Mouse (Mus musculus): ENCODE data around the gene Cyp27b1. TPM values are rescaled to one million over a fixed set of nuclear protein-coding genes. Genes with fewer than 3 reads are reported as not detected.

Cyp27b1 gene
- polyA plus RNA-seq, 2 experiments = 0.07 TPM; not detected in 1

- 4% methylated on average over 56 of the region's 56 CpGs for WGBS (ENCODE audit: insufficient replicate concordance)
- ATAC-seq (ENCODE audit: insufficient read depth) (peak; percentile 89), DNase-seq (ENCODE audit: low read depth in 3 of 3, low spot score in 3 of 3) (peak; percentile 80 to 84 (median 81))
- no peaks in the 10 kb centered on the region for H3K9me3 ChIP-seq (ENCODE audit: control insufficient read depth, low read length)
- H3K4me1 ChIP-seq (replicated peaks; ENCODE audit: control insufficient read depth in 2 of 2, insufficient read depth in 2 of 2, low read length in 1 of 2) = 0 out of 4 replicates have a peak, but pooled peaks cover 0 to 2% of the 10 kb centered on the region in 2 experiments
- TF ChIP-seq EP300 (IDR thresholded peaks at IDR 0.05; ENCODE audit: low read depth) = no peak; the same call in 1 of the 2 replicates
- TF ChIP-seq CTCF (IDR thresholded peaks at IDR 0.05; ENCODE audit: low read depth) = peak; percentile 97
- H3K27ac ChIP-seq = no peak within 1 kb of the TSS; the same call in 1 of the 2 replicates
- no peaks in the 10 kb centered on the region for H3K27me3 ChIP-seq (ENCODE audit: control insufficient read depth, insufficient read depth, low read length)
- peaks cover 9% of the 10 kb centered on the region for H3K36me3 ChIP-seq (replicated peaks; ENCODE audit: control insufficient read depth, insufficient read depth, low read depth)
- H3K9ac ChIP-seq (replicated peaks) = peak within 1 kb of the TSS; percentile 83
- H3K4me2 ChIP-seq (ENCODE audit: low read depth) = peak within 1 kb of the TSS; percentile 90
- peak within 1 kb of the TSS; percentile 66 to 87 for H3K4me3 ChIP-seq (ENCODE audit: insufficient read depth in 1 of 2, low read depth in 2 of 2, low read length in 2 of 2)
Observed at GRCm38 (mm10) chr10:127030336-127031296, 17.4 kb upstream of the Cyp27b1 start, which contains the start of gene Tsfm. Gene Tsfm (minus strand): TSS chr10:127030840.

- Histone ChIP-seq H3K27me3 (ENCODE audit: control insufficient read depth, insufficient read depth, low read length) (no peaks in the 10 kb centered on the region; the same call in 1 of the 2 replicates), H3K9ac (replicated peaks) (no peak overlapping the region), H3K9me3 (ENCODE audit: control insufficient read depth, low read length) (no peaks in the 10 kb centered on the region), H3K4me2 (ENCODE audit: low read depth) (no peak overlapping the region), H3K4me1 (replicated peaks; ENCODE audit: control insufficient read depth in 2 of 2, insufficient read depth in 2 of 2, low read length in 1 of 2) (0 out of 4 replicates have a peak, but pooled peaks cover 0 to 2% of the 10 kb centered on the region in 2 experiments), H3K4me3 (ENCODE audit: insufficient read depth in 1 of 2, low read depth in 2 of 2, low read length in 2 of 2) (no peak overlapping the region), H3K27ac (no peak overlapping the region), H3K36me3 (replicated peaks; ENCODE audit: control insufficient read depth, insufficient read depth, low read depth) (peaks cover 4% of the 10 kb centered on the region)
- ATAC-seq (ENCODE audit: insufficient read depth) = no peak
- DNase-seq (ENCODE audit: low read depth in 3 of 3, low spot score in 3 of 3) = no peak
- TF ChIP-seq CTCF (IDR thresholded peaks at IDR 0.05; ENCODE audit: low read depth) (no peak), EP300 (IDR thresholded peaks at IDR 0.05; ENCODE audit: low read depth) (no peak)
- WGBS (ENCODE audit: insufficient replicate concordance) = 56% methylated on average over 8 of the region's 8 CpGs
Observed at GRCm38 (mm10) chr10:127033301-127033741, 14.7 kb upstream of the Cyp27b1 start.

- Histone ChIP-seq H3K9ac (replicated peaks) (no peak overlapping the region), H3K4me2 (ENCODE audit: low read depth) (no peak overlapping the region), H3K27me3 (ENCODE audit: control insufficient read depth, insufficient read depth, low read length) (peaks cover 17% of the 10 kb centered on the region), H3K9me3 (ENCODE audit: control insufficient read depth, low read length) (no peaks in the 10 kb centered on the region), H3K4me1 (replicated peaks; ENCODE audit: control insufficient read depth in 2 of 2, insufficient read depth in 2 of 2, low read length in 1 of 2) (no peaks in the 10 kb centered on the region), H3K36me3 (replicated peaks; ENCODE audit: control insufficient read depth, insufficient read depth, low read depth) (no peaks in the 10 kb centered on the region), H3K4me3 (ENCODE audit: insufficient read depth in 1 of 2, low read depth in 2 of 2, low read length in 2 of 2) (no peak overlapping the region), H3K27ac (no peak overlapping the region)
- no peak for DNase-seq (ENCODE audit: low read depth in 3 of 3, low spot score in 3 of 3)
- TF ChIP-seq EP300 (IDR thresholded peaks at IDR 0.05; ENCODE audit: low read depth) = no peak
- TF ChIP-seq CTCF (IDR thresholded peaks at IDR 0.05; ENCODE audit: low read depth) = no peak
- 69% methylated on average over 12 of the region's 12 CpGs for WGBS (ENCODE audit: insufficient replicate concordance)
- ATAC-seq (ENCODE audit: insufficient read depth) = no peak
Observed at GRCm38 (mm10) chr10:127036273-127036672, 11.8 kb upstream of the Cyp27b1 start.

GRCm38 (mm10) chr10:127037641-127038040, 10.4 kb upstream of the Cyp27b1 start:
- TF ChIP-seq CTCF (IDR thresholded peaks at IDR 0.05; ENCODE audit: low read depth) (no peak), EP300 (IDR thresholded peaks at IDR 0.05; ENCODE audit: low read depth) (no peak)
- peaks cover 20% of the 10 kb centered on the region for H3K27me3 ChIP-seq (ENCODE audit: control insufficient read depth, insufficient read depth, low read length)
- no peak overlapping the region for H3K4me3 ChIP-seq (ENCODE audit: insufficient read depth in 1 of 2, low read depth in 2 of 2, low read length in 2 of 2)
- H3K27ac ChIP-seq = no peak overlapping the region
- 64% methylated on average over 12 of the region's 12 CpGs for WGBS (ENCODE audit: insufficient replicate concordance)
- no peak overlapping the region for H3K9ac ChIP-seq (replicated peaks)
- ATAC-seq (ENCODE audit: insufficient read depth) (no peak), DNase-seq (ENCODE audit: low read depth in 3 of 3, low spot score in 3 of 3) (no peak)
- no peak overlapping the region for H3K4me2 ChIP-seq (ENCODE audit: low read depth)
- peaks cover 0 to 3% of the 10 kb centered on the region in 2 experiments; a peak in 3 of 4 replicates for H3K4me1 ChIP-seq (replicated peaks; ENCODE audit: control insufficient read depth in 2 of 2, insufficient read depth in 2 of 2, low read length in 1 of 2)
- no peaks in the 10 kb centered on the region for H3K9me3 ChIP-seq (ENCODE audit: control insufficient read depth, low read length)
- no peaks in the 10 kb centered on the region for H3K36me3 ChIP-seq (replicated peaks; ENCODE audit: control insufficient read depth, insufficient read depth, low read depth)

Data from liver, embryonic 14.5 days (tissue).